Mouse (Mus musculus): ENCODE measurements at regions not wholly inside any gene's neighbourhood (a gene's known extent, or its start where the extent isn't known, plus 50 kb on each side); places are given as distances from the start of the nearest gene placed in this dataset.

GRCm38 (mm10) chr10:39242398-39242797 lies 78.8 kb upstream of the Ccn6 start:
- Histone ChIP-seq H3K4me3 (ENCODE audit: low read depth, low read length) (no peak overlapping the region), H3K9ac (replicated peaks; ENCODE audit: low read depth) (no peak overlapping the region), H3K27ac (ENCODE audit: low read length) (no peak overlapping the region), H3K27me3 (replicated peaks; ENCODE audit: insufficient read depth, low read length) (no peaks in the 10 kb centered on the region), H3K4me2 (replicated peaks; ENCODE audit: low read depth, low read length) (no peak overlapping the region), H3K4me1 (ENCODE audit: insufficient read depth, low read depth, low read length) (0 out of 2 replicates have a peak, but pooled peaks cover 4% of the 10 kb centered on the region), H3K9me3 (ENCODE audit: low read length) (no peaks in the 10 kb centered on the region), H3K36me3 (ENCODE audit: insufficient read depth, low read length) (no peaks in the 10 kb centered on the region)
- ATAC-seq (no peak), DNase-seq (ENCODE audit: low spot score) (no peak)
- WGBS = 96% methylated on average over 5 of the region's 5 CpGs
- TF ChIP-seq CTCF (IDR thresholded peaks at IDR 0.05) (no peak), EP300 (IDR thresholded peaks at IDR 0.05) (no peak)

DNA sequence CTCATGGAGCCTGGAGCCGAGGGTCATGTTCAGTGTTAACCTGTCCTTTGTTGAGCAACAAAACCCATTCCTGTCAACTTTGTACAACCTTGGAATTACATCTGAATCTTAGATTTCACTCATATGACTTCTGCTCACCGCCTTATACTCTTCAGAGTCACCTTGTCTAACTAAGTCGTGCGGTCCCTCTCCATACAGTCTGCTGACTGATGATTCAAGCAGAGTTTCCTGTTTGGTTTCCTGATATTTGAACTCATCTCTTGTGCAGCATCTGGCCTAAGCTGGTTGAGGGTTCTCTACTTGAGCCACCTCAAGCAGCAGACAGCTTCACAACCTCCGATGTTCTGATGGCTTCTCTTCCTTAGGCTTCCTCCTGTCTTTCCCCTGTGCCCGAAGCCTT lies 78.3 kb upstream of the Ccn6 start:
- no peak overlapping the region for H3K27ac ChIP-seq (ENCODE audit: low read length)
- H3K9ac ChIP-seq (replicated peaks; ENCODE audit: low read depth) = no peak overlapping the region
- ATAC-seq (no peak), DNase-seq (ENCODE audit: low spot score) (no peak)
- 78% methylated on average over 6 of the region's 6 CpGs for WGBS
- H3K4me3 ChIP-seq (ENCODE audit: low read depth, low read length) = no peak overlapping the region
- H3K4me1 ChIP-seq (ENCODE audit: insufficient read depth, low read depth, low read length) = 0 out of 2 replicates have a peak, but pooled peaks cover 4% of the 10 kb centered on the region
- no peaks in the 10 kb centered on the region for H3K36me3 ChIP-seq (ENCODE audit: insufficient read depth, low read length)
- H3K4me2 ChIP-seq (replicated peaks; ENCODE audit: low read depth, low read length) = no peak overlapping the region
- no peaks in the 10 kb centered on the region for H3K9me3 ChIP-seq (ENCODE audit: low read length)
- H3K27me3 ChIP-seq (replicated peaks; ENCODE audit: insufficient read depth, low read length) = no peaks in the 10 kb centered on the region
- TF ChIP-seq CTCF (IDR thresholded peaks at IDR 0.05) = no peak
- TF ChIP-seq EP300 (IDR thresholded peaks at IDR 0.05) = no peak

GRCm38 (mm10) chr10:39241486-39241885 lies 77.9 kb upstream of the Ccn6 start:
- Histone ChIP-seq H3K36me3 (ENCODE audit: insufficient read depth, low read length) (no peaks in the 10 kb centered on the region), H3K9me3 (ENCODE audit: low read length) (no peaks in the 10 kb centered on the region), H3K4me2 (replicated peaks; ENCODE audit: low read depth, low read length) (no peak overlapping the region), H3K27ac (ENCODE audit: low read length) (no peak overlapping the region), H3K4me3 (ENCODE audit: low read depth, low read length) (no peak overlapping the region), H3K27me3 (replicated peaks; ENCODE audit: insufficient read depth, low read length) (no peaks in the 10 kb centered on the region), H3K9ac (replicated peaks; ENCODE audit: low read depth) (no peak overlapping the region), H3K4me1 (ENCODE audit: insufficient read depth, low read depth, low read length) (0 out of 2 replicates have a peak, but pooled peaks cover 4% of the 10 kb centered on the region)
- DNase-seq (ENCODE audit: low spot score) = no peak
- TF ChIP-seq CTCF (IDR thresholded peaks at IDR 0.05) (no peak), EP300 (IDR thresholded peaks at IDR 0.05) (no peak)
- WGBS = 78% methylated on average over 3 of the region's 3 CpGs
- ATAC-seq = no peak

DNA sequence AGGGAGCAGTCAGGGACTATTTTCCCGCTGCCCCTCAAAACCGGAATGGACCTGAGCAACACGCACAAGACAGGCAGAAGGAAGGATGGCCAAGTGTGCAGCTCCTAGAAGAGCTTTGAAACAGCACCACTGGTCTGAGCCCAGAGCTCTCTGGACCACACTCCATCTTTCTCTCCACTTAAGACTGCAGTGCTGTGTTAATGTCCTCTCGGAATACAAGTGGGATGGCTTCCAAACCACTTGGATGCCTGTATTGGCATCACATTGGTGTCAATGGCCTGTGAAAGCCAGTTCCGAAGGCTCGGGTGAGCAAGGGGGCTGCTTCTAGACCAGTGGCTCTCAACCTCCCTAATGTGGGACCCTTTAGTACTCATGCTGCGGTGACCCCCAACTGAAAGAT lies 77.4 kb upstream of the Ccn6 start:
- TF ChIP-seq EP300 (IDR thresholded peaks at IDR 0.05) (no peak), CTCF (IDR thresholded peaks at IDR 0.05) (no peak)
- Histone ChIP-seq H3K4me1 (ENCODE audit: insufficient read depth, low read depth, low read length) (0 out of 2 replicates have a peak, but pooled peaks cover 4% of the 10 kb centered on the region), H3K36me3 (ENCODE audit: insufficient read depth, low read length) (no peaks in the 10 kb centered on the region), H3K27ac (ENCODE audit: low read length) (no peak overlapping the region), H3K9me3 (ENCODE audit: low read length) (no peaks in the 10 kb centered on the region), H3K4me2 (replicated peaks; ENCODE audit: low read depth, low read length) (no peak overlapping the region), H3K4me3 (ENCODE audit: low read depth, low read length) (no peak overlapping the region), H3K9ac (replicated peaks; ENCODE audit: low read depth) (no peak overlapping the region), H3K27me3 (replicated peaks; ENCODE audit: insufficient read depth, low read length) (no peaks in the 10 kb centered on the region)
- DNase-seq (ENCODE audit: low spot score) (no peak), ATAC-seq (no peak)
- WGBS = 85% methylated on average over 7 of the region's 7 CpGs

GRCm38 (mm10) chr10:39240178-39240791 lies 76.7 kb upstream of the Ccn6 start:
- Histone ChIP-seq H3K9ac (replicated peaks; ENCODE audit: low read depth) (no peak overlapping the region), H3K9me3 (ENCODE audit: low read length) (no peaks in the 10 kb centered on the region), H3K4me3 (ENCODE audit: low read depth, low read length) (no peak overlapping the region), H3K27me3 (replicated peaks; ENCODE audit: insufficient read depth, low read length) (no peaks in the 10 kb centered on the region), H3K4me2 (replicated peaks; ENCODE audit: low read depth, low read length) (no peak overlapping the region), H3K4me1 (ENCODE audit: insufficient read depth, low read depth, low read length) (0 out of 2 replicates have a peak, but pooled peaks cover 4% of the 10 kb centered on the region), H3K36me3 (ENCODE audit: insufficient read depth, low read length) (no peaks in the 10 kb centered on the region), H3K27ac (ENCODE audit: low read length) (no peak overlapping the region)
- no peak for DNase-seq (ENCODE audit: low spot score)
- WGBS = 50% methylated on average over 11 of the region's 11 CpGs
- ATAC-seq = no peak
- no peak for TF ChIP-seq EP300 (IDR thresholded peaks at IDR 0.05)

DNA sequence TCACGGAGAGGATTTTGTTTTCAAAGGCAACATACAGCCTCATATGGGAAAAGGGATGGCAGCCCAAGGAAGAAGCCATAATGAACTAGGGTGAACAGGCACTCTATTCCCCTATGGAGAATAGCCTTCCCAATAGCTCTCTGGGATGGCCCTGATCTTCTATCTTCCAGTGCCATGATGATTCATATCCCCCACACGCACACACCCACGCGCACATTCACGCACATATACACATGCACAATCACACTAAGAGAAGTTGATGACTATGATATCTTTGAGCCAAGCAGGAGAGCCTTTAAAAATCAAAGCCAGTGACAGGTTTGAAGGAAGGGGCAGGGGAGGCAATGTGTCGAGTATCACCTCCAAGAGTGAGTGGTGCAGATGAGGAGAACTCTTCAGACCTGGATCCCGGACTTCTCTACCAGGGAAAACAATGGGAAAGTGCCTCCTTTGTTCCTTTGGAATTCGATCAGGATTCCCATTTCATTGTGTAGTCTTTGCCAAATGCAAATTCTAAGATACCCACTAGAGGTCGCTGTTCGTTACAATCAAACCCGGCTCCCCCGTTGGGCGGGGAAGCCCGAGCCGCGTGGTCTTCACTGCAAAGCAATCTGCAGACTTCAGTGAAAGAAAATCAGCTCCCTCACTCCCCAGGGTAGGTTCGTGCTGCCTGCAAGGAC lies 76.0 kb upstream of the Ccn6 start:
- ATAC-seq = peak; percentile 62

More for the DNA sequence above, 76.0 kb upstream of the Ccn6 start:
- Histone ChIP-seq H3K4me3 (ENCODE audit: low read depth, low read length) (no peak overlapping the region), H3K4me2 (replicated peaks; ENCODE audit: low read depth, low read length) (no peak overlapping the region), H3K27ac (ENCODE audit: low read length) (no peak overlapping the region), H3K9ac (replicated peaks; ENCODE audit: low read depth) (no peak overlapping the region), H3K4me1 (ENCODE audit: insufficient read depth, low read depth, low read length) (0 out of 2 replicates have a peak, but pooled peaks cover 4% of the 10 kb centered on the region), H3K9me3 (ENCODE audit: low read length) (no peaks in the 10 kb centered on the region), H3K27me3 (replicated peaks; ENCODE audit: insufficient read depth, low read length) (no peaks in the 10 kb centered on the region), H3K36me3 (ENCODE audit: insufficient read depth, low read length) (no peaks in the 10 kb centered on the region)
- TF ChIP-seq CTCF (IDR thresholded peaks at IDR 0.05) = peak; percentile 82
- no peak for TF ChIP-seq EP300 (IDR thresholded peaks at IDR 0.05)
- DNase-seq (ENCODE audit: low spot score) = peak; percentile 80
- 16% methylated on average over 17 of the region's 17 CpGs for WGBS

Measured in lung, postnatal 0 days (tissue).